Mouse (Mus musculus) cerebellum, postnatal 14 days (tissue): ENCODE results near the gene Rps5.
"Not testable (repeated sequence)": the region's sequence is repeated elsewhere in the genome, so short reads cannot be mapped to it uniquely, and the experiment has no call there.

Source experiments
- DNase-seq, 2 experiments: peaks; one replicate each; pipeline ENCODE4 v3.0.0; 2021; ENCODE audit warnings: mixed read lengths in 2 of 2

Gene Rps5

DNA sequence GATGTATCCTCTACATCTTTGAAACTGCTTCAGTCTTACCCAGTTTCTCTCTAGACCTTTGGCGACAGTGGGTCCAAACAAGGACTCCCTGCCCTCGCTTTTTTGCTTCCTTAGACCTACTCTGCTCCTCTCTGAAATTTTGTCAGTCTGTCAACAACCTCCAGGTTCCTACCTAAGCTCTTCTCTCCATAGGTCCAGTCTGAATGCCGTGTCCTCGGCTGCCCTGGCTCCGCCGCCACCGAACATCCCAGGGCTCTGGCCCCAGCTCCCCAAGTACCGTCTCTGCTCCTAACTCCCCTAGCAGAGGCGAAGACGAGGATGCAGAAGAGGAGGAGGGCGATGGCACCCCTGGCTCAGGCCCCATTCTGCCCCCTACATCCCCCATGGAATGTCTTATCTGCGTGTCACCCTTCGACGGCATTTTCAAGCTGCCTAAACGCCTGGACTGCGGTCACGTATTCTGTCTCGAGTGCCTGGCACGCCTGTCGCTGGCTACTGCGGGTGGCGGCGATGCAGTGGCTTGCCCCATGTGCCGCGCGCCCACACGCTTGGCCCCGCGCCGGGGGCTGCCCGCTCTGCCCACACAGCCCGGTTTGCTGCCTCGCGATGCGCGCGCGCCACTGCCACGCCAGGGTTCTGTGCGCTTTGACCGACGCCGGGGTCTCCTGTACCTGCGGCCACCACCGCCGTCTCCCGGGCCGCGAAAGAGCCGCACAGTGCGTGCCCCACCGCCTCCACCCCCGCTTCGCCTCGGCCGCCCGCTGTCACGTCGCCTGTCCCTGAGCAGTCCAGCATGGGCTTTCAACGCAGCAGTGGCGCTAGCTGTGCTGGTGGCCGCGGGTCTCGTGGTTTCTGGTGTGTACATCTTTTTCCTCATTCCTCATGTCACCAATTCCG, 5.9 kb downstream of the Rps5 start:
- DNase-seq, result peak; percentile 78 to 80

DNA sequence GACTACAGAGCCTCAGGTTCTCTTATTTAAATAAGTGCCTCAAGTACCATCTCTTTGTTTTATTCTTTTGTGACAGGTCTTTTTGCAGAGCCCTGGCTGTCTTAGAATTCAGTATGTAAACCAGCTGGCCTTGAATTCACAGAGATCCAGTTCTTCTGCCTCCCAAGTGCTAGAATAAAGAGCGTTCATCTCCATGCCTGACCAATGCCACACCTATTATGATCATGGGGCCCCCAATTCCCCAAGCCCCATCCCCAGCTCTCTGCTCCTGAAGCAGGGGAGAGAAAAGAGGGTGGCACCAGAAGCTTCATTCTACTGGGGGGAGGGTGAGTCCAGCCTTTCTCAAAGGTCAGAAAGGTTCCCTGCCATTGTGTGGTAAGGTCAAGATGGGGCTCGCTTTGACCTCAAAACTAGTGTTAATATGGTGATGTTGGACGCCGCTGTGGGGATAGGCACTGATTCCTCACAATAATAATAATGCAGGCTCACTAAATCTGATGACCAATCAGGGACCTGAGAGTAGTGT, 11.6 kb downstream of the Rps5 start:
- no peak for DNase-seq

DNA sequence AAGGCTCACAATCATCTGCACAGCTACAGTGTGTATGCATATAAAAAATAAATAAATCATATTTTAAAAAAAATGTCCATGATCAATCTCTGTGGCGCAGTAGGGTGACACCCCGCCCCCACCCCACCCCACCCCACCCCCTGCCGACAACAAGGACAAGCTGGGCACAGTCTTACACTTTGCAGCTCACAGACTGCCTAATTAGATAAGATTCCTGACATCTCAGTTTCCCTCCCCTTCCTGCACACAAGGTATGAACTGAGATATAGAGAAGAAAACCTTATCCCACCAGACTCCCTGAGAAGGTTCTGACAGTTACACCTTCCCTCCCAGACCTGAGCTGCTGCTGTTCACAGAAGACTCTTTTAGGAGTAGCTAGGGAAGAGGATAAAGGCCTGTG, 12.7 kb downstream of the Rps5 start:
- DNase-seq, result no peak

- DNase-seq, result not testable (repeated sequence)
Measured at GRCm38 (mm10) chr7:12937254-12937803, 15.2 kb downstream of the Rps5 start.

GRCm38 (mm10) chr7:12940599-12940998, 18.5 kb downstream of the Rps5 start:
- no peak for DNase-seq

- no peak for DNase-seq
Measured at GRCm38 (mm10) chr7:12943488-12943887, 21.4 kb downstream of the Rps5 start.

- peak; percentile 88 to 94 for DNase-seq
Measured at GRCm38 (mm10) chr7:12949032-12949871, 27.2 kb downstream of the Rps5 start.

DNA sequence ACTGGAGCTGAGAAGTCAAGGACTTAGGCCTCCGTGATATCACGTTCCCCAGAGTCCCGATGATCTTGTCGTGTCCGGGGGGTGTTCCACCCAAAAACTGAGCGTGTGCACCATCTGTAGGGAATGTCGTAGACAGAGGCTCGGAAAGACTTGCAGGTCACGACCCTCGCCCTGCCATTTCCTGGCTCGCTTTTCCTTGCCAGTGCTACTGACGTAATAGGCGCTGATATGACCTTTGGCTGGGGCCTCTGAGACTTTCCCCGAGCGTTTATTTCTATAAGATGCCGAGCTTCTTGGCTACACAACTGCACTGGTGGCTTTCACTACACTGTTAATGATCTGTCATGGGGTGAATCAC, 27.8 kb downstream of the Rps5 start:
- DNase-seq, result no peak

GRCm38 (mm10) chr7:12954896-12955295, 32.8 kb downstream of the Rps5 start:
- DNase-seq, result peak in 1 of 2 experiments; percentile 15

- DNase-seq, result no peak
Measured at GRCm38 (mm10) chr7:12957511-12957910, 35.4 kb downstream of the Rps5 start.

DNA sequence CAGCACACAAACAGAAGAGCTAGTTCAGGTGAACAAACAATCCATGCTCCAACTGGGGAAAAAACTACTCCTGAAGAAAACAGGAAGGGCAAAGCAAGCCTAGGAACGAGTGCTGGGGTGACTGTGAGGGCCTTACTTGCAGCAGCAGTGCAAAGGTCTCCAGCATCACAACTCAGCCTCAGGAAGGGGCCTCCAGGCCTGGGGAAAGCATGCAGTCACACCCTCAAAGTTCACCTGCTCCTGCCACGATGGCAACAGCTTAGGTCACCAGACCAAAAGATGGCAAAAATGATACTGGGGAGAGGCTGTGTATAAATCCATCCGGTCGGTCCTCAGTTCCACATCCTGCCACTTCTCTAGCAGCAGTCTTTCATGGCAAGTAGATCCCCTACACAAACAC, 36.9 kb downstream of the Rps5 start:
- DNase-seq, result no peak

- no peak for DNase-seq
Measured at GRCm38 (mm10) chr7:12959718-12960117, 37.6 kb downstream of the Rps5 start.

DNA sequence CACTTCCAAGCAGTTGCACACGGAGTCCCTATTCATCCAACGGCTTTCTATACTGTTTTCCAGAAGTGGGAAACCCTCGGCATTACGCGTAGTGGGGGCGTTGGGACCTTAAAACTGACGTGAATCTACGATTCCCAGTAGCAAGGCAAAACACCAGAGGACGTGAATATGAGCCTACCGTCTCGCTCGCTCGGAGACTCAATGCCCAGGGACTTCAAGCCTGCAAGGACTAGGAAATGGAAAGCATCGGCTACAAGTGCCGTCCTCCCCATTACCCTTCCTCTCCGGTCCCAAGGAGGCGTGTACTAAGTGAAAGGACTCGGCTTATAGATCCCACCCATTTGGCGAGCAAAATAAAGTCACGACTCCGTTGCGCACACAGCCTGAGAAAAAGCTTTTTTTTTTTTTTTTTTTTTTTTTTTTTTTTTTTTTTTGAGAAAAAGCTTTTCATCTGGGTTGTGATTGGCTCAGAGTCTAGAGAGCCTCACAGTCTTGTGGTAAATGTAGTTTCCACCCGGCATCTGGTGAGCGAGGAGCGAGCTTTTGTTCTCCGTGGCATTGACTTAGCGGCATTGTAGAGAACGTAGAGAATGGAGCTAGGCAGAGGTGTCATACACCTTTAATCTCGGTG, 39.5 kb downstream of the Rps5 start:
- peak; percentile 54 to 59 for DNase-seq

DNA sequence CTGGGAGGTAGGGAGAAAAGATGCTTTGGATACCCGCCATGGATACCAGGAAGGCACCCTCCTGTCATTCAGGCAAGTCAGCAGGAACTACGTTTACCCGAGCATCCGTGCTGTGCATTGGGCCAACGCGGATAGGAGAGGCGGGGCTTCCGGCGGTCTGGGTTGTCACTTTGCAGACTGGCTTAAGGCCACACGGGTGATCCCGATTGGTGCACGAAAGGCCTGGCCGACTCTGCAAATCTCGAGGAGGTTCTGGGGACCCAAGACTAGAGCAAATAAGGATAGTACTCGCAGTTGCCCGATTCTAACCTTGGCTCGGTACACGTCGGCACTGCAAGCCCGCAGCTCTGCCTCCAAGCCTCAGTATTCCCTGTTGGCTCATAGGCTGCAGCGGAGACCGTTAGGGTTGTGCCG, 43.6 kb downstream of the Rps5 start, which contains the start of gene Zfp324:
Gene Zfp324, plus strand, starts transcription at position 161 of the 414 bp plus-strand sequence.
- DNase-seq, result peak; percentile 89 to 93

- peak; percentile 94 to 97 for DNase-seq
Measured at GRCm38 (mm10) chr7:12966104-12966845, 44.2 kb downstream of the Rps5 start.

GRCm38 (mm10) chr7:12970906-12971305, 48.8 kb downstream of the Rps5 start:
- no peak for DNase-seq
